Mouse (Mus musculus) MN1 (cell line): ENCODE measurements around the gene Prrt2.

Experiments used
- DNase-seq: peaks from one replicate; pipeline ENCODE4 v3.0.0-alpha.2; 2016; ENCODE audit warnings: low spot score

The Prrt2 gene

GRCm38 (mm10) chr7:127020901-127021562 is at the start of gene Prrt2, which contains the start of gene Gm42742:
Gene Prrt2 (minus strand): TSS chr7:127021211.
Gene Gm42742 (minus strand): TSS chr7:127021097.
- peak; percentile 46 for DNase-seq

GRCm38 (mm10) chr7:127066317-127066716 is 45.3 kb upstream of the Prrt2 start:
- DNase-seq: no peak

GRCm38 (mm10) chr7:127065538-127065937 is 44.5 kb upstream of the Prrt2 start:
- no peak for DNase-seq

GRCm38 (mm10) chr7:127055026-127055585 is 34.1 kb upstream of the Prrt2 start:
- DNase-seq: no peak

- DNase-seq: peak; percentile 94
Observed at GRCm38 (mm10) chr7:127041851-127042672, 21.1 kb upstream of the Prrt2 start, which contains the start of gene Kif22. Gene Kif22 (minus strand): TSS chr7:127042471.

- no peak for DNase-seq
Observed at GRCm38 (mm10) chr7:127031244-127031643, 10.2 kb upstream of the Prrt2 start.

GRCm38 (mm10) chr7:127030172-127030571 is 9.2 kb upstream of the Prrt2 start:
- peak; percentile 79 for DNase-seq

- DNase-seq: peak; percentile 57
Observed at GRCm38 (mm10) chr7:127027885-127028284, 6.9 kb upstream of the Prrt2 start.

- peak; percentile 99 for DNase-seq
Observed at GRCm38 (mm10) chr7:127026984-127027726, 6.1 kb upstream of the Prrt2 start, which contains the start of gene Maz. Gene Maz (minus strand): TSS chr7:127027037.

GRCm38 (mm10) chr7:127026616-127026983 is 5.6 kb upstream of the Prrt2 start:
- DNase-seq: no peak

- peak; percentile 71 for DNase-seq
Observed at GRCm38 (mm10) chr7:127026161-127026600, 5.2 kb upstream of the Prrt2 start.

- DNase-seq: peak; percentile 52
Observed at GRCm38 (mm10) chr7:127025556-127026160, 4.6 kb upstream of the Prrt2 start.

- DNase-seq: peak; percentile 90
Observed at GRCm38 (mm10) chr7:127024755-127025555, 3.9 kb upstream of the Prrt2 start.

GRCm38 (mm10) chr7:127023896-127024690 is 3.1 kb upstream of the Prrt2 start:
- DNase-seq: no peak

GRCm38 (mm10) chr7:127023272-127023691 is 2.3 kb upstream of the Prrt2 start:
- DNase-seq: peak; percentile 61

GRCm38 (mm10) chr7:127022528-127023271 is 1.7 kb upstream of the Prrt2 start:
- no peak for DNase-seq

- peak; percentile 49 for DNase-seq
Observed at GRCm38 (mm10) chr7:127021563-127022527, 834 bp upstream of the Prrt2 start.

GRCm38 (mm10) chr7:127020491-127020890 is 520 bp downstream of the Prrt2 start:
- DNase-seq: no peak
